Mouse (Mus musculus): ENCODE measurements around the gene Dlgap4.

Dlgap4 gene

DNA sequence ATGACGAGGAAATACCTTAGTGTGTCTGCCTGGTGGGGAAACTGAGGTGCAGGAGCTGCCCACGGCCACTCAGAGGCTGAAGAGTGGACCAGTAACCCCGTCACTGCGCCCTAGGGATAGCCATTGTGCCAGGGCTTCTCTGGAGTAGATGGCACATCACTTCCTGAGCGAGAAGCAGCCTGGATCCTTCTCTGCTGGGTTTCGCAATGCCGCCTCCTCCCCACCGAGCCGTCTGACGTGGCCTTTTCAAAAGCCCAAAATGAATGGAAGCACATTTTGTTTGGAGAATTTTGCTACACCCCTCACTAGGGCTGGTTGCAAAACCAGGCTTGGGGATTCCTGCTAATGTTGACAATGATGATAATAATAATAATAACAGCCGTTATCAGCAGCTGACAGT lies 4.0 kb downstream of the Dlgap4 start:
- DNase-seq (ENCODE audit: low spot score) = no peak

DNA sequence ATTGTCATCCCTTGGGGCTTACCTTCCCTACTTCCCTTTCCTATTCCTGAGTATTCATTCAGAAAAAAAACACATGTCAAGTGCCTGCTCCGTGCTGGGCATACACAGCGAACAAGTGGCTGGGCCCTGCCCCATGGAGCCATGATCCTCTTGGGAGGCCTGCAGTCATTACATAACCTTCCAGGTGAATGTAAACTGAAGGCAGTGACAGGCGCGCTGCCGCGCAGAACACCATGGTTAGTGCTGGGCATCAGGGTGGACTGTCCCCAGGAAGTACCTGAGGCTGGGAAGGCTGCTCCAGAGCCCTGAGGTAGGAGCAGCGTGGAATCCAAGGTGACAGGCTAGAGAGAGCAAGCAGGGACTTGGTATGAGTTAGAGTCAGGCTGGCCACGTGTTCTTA lies 7.4 kb downstream of the Dlgap4 start:
- DNase-seq (ENCODE audit: low spot score) = no peak

DNA sequence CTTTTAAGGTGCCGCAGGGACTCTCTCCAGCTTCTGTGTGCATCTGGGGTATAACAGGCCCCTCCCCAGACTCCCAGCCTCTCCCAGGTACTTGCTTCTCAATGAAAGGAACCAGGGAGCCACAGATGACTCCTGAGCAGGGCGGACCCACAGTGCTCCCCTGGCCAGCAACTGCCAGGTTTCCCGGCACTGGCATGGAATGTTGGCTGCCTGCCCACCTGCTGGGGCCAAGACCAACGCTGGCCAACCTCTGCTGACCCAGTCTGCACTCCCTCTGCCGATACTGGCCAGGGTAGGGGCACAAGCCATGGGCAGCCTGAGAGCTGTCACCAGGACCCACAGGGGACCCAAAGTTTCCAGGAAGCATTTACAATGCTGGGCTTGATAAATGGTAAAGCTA lies 7.9 kb downstream of the Dlgap4 start:
- no peak for DNase-seq (ENCODE audit: low spot score)

DNA sequence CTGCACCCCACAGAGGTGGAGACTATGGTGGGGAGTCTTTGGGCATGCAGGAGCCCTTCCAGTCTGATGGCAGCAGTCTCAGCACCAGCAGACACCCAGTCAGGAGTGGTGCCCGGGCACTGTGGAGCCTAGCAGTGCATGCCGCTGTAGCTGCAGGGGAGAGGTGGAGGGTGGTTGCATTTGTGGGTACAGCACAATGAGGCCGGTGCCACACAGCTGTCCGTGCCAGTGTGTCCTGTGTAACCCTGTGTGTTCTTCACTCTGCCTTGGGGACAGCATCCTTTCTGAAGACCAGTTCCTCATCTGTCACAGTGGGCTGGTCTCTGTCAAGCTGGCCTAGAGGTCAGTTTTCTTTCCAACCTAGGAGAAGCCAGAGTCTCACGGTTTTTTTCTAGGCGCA lies 8.7 kb downstream of the Dlgap4 start:
- no peak for DNase-seq (ENCODE audit: low spot score)

DNA sequence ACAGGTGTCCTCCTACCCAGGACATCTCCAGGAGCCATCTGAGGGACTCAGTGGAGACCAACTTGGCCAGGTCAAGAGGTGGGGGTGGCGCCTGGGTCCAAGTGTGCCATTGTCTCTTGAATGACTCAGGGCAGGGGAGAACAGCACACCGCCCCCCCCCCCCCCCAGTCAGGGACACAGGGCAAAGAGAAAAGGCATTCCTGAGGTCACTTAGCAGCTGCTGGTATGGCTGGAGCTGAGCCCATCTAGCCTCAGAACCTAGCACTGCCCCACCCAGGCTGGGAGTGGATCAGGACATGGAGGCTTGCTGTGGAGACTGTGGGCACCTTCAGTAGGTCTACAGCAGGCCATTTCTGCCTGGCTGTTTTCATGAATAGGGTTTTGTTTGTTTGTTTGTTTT lies 9.7 kb downstream of the Dlgap4 start:
- no peak for DNase-seq (ENCODE audit: low spot score)

DNA sequence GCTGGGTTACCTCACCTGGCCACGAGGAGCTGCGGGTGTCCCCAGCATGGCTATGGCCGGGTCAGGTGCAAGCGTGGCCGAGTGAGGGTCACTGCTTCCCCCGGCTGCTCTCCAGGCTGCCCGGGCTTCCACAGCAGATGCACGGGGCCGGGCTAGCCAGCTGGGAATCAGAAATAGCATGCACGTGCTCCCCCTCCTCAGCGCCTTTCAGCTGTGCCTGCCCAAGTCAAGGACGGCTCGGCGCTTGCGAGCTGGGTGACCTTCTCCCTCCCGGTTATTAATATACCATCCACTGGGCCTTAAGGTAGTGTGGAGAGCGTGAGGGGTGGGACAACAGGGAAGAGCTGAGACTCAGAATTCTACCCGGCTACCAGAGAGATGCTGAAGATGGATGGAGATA lies 11.8 kb downstream of the Dlgap4 start:
- no peak for DNase-seq (ENCODE audit: low spot score)

DNA sequence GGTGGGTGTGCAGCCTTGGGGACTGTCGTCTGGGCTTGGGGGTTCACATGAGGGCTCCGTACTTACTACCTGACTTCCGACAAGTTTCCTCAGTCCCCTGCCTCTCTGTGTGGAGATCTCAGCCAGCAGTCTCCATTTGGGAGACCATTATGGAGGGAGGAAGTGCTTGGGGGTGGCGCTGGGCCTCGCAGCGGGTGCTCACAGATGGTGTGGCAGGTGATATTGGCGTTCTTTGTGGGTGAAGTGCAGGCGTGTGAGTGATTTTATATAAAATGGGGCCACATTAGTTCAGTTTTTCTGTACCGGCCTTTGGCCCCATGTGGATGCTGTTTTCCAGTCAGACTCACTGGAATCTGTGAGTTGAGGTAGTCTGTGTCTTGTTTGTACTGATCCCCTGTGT lies 12.6 kb downstream of the Dlgap4 start:
- DNase-seq (ENCODE audit: low spot score) = no peak

DNA sequence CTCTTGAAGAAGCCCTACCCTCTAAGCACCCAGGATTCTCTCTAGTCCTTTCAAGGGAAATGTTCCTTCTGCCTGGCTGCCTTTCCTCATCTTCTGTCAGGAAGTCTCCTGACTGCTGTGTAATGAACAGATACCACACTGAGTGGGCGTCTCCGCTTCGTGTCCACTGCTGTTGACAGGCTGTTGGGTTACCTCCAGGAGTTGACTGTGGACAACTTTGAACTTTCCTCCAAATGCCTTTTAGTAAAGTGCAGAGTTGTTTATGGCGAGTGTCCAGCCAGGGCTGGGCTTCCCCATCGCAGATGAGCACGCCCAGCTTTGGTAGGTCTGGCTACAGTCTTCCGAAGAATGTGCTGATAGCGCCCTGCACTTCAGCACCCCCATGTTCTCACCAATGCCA lies 13.0 kb downstream of the Dlgap4 start:
- no peak for DNase-seq (ENCODE audit: low spot score)

DNA sequence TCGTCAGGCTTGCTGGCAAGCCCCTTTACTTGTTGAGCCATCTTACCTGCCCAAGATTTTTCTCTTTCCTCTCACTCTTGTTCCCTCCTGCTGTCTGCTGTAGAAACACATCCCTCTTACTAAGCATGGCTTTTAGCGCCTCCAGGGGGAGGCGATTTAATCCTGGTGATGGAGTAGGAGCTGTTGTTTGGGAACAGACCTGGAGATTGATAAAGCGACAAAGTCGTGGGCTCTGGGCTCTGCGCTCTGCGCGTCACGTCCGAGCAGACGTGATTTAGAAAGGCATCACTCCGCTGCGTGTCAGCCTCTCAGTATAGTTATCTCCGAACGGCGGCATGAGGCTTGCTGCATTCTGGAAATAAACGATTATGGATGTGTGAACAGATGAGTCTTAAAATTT lies 14.4 kb downstream of the Dlgap4 start:
- DNase-seq (ENCODE audit: low spot score) = no peak

DNA sequence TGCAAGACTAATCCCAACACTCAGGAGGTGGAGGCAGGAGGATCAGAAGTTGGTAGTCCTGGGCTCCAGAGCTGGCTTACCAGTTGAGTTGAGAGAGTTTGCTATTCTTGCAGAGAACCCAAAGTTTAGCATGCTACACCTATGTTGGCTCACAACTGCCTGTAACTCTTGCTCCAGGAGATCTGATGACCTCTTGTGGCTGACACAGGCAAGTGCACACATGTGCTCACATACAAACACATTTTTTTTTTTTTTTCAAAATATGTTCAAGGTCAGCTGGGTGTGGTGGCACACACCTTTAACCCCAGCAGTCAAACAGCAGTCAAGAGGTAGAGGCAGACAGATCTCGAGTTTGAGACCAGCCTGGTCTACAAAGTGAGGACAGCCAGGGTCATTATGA lies 16.8 kb downstream of the Dlgap4 start:
- no peak for DNase-seq (ENCODE audit: low spot score)

DNA sequence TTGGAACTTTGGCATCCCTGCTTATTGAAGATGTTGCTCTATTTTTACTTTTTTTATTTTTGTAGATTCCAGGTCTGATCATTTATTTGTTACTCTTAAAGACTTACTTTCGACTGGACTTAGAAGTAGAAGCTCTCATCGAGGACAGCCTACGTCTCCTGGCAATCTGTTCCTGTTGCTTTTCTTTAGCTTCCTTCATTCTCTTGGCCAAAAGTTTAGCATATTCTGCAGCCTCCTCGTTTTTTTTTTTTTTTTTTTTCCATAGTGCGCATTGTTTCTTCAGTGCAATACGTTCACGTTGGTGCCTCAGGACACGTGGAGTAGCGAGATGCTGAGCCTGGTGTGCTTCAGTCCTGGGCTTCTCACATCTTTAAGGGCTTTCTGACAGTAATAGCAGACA lies 19.2 kb downstream of the Dlgap4 start:
- DNase-seq (ENCODE audit: low spot score) = no peak

DNA sequence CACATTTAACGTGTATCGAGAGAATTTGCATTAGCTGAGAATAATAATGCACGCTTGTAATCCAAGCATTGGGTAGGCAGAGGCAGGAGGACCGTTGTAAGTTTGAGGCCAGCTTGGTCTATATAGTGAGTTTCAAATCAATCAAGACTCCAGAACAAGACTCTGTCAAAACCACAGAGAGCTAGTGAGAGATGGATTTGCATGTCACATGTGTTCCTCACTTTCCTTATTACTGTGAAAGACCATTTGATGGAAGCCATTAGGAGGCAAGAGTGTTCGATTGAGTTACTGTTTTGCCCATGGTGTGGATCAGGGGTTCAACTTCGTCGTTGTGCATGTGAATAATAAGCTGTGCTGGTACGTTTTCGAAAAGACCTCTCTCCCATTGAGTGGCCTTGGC lies 21.6 kb downstream of the Dlgap4 start:
- no peak for DNase-seq (ENCODE audit: low spot score)

DNA sequence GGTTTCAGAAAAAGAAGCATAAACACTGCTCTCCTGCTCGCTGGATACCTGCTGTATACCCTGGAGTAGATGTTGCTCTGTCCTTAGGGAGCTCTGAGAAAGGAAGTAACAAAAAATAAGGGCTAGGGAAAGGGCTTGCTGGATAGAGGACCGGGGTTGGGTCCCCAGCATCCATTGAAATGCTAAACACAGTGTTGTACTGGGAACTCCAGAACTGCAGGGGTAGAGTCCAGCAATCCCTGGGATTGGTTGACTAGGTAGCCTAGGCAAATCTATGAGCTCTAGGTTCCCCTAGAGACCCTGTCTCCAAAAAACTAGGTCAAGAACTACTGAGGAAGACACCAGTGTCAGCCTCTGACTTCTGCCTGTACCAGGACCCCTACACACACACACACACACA lies 27.6 kb downstream of the Dlgap4 start:
- DNase-seq (ENCODE audit: low spot score) = no peak

DNA sequence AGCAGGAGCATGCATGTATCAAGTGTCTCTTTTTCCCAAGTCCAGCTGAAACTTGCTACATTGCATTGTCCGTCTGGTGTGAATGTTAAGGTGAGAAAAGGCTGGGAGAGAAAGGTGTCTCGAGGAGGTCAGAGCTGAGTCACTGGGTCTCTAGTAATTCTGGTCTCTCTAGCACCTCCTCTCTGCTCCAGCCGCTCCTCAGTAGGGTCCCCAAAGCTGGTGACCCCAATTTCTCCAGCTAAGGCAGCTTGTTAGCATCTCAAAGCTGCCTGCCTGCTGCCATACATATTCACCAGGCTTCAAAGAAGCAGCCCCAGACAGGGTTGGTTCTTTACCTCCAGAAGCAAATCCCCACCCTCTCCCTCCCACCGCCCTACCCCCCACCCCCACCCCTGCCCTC lies 29.4 kb downstream of the Dlgap4 start:
- no peak for DNase-seq (ENCODE audit: low spot score)

DNA sequence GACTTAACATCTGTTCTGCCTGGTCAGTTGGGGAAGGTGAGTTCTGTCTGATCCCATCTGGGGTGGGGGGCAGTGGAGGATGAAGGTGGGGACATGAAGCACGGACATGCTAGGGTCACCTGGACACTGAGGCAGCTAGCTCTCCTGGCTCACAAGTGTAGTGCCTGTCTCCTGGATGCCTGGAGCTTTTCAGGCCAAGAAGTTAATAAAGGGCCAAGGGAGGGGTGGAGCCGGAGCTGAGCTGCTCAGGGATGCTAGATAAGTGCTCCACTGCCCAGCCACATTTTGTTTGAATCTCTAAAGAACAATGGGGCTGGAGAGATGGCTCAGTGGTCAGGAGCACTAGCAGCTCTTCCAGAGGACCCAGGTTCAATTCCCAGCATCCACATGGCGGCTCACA lies 29.9 kb downstream of the Dlgap4 start:
- no peak for DNase-seq (ENCODE audit: low spot score)

DNA sequence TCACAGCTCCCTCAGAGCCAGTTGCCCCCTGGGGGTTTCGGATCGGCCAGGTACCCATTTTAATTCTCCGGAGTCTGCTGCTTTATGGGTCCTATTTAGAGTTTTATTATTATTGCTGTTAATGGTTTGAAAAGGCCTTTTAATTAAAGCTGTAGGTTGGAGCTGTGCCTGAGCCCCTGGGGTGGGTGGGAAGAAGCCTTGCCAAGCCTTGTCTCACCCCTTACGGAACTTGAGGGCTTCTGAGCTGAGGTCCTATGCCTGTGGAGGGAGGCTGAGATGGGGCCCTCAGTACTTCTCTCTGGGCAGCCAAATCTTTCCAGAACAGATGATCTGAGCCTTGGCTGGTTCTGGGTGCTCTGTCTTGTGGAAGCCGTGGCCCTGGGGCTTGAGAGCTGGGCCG lies 31.6 kb downstream of the Dlgap4 start:
- no peak for DNase-seq (ENCODE audit: low spot score)

DNA sequence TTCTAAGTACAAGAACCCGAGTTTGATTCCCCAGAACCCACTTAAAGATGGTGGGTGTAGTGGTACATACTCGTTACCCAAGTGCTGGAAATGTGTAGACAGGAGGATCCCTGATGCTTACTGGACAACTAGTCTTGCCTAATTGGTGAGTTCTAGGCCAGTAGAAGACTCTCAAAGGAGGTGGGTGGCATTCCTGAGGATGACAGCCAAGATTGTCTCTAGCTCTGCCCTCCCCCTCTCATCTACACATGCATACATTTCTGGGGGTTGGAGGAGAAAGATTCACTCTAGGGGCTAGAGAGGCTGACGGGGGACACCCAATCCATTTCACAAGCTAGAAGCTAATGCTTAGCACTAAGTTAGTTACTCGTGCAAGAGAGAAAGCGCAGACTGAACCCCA lies 33.4 kb downstream of the Dlgap4 start:
- no peak for DNase-seq (ENCODE audit: low spot score)

DNA sequence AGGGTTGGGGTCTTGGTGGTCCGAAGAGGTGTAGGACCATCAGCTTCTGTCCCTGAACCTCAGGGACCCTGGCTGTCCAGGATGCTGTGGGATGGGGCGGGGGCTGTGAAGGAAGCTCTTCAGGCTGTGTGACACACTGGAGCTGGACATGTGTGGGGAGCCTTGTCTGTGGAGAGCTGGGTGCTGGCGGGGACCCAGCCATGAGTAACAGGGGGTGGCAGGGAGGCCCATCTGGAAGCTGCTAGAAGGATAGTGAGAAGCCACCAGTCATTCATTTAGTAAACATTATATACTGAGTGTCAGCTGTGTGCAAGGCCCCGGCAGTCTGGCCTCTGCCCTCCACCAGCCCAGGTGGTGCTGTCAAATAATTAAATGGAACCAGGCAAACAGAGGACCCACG lies 34.5 kb downstream of the Dlgap4 start:
- DNase-seq (ENCODE audit: low spot score) = no peak

DNA sequence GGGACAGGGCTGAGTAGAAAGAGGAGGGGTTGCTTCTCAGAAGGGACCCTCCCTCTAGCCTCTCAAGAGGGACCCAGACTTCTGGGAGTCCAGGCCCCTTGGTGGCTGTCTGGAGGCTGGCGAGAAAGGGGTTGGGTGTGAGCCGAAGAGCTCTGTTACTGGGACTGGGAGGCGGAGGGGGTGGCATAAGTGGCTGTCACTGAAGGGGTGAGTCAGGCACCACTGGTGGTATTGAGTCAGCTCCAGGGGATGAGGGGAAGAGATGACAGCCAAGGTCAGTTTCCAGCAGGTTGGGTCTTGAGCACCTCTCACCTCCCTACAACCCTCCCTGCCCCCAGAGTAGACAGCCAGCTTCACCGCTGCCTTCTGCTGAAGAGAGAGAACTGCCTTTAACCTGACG lies 35.9 kb downstream of the Dlgap4 start:
- DNase-seq (ENCODE audit: low spot score) = no peak

DNA sequence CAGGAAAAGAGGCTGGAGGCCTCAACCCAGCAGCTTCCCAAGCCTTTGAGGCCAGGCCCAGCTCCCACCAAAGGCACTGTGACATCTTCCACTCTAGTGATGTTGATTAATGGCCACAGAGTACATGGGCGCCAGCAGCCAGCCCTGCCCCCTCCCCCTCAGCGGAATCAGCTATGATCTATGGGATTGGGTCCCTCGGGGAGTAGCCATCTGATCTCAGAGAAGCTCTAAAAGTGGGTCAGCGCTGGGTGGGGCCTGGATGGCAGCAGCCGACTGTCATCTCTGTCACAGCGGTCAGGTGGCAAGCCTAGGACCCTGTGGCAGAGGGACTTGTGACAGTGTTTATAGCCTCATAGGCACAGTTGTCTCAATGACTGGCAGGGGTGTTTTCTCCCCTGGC lies 37.5 kb downstream of the Dlgap4 start:
- DNase-seq (ENCODE audit: low spot score) = no peak

DNA sequence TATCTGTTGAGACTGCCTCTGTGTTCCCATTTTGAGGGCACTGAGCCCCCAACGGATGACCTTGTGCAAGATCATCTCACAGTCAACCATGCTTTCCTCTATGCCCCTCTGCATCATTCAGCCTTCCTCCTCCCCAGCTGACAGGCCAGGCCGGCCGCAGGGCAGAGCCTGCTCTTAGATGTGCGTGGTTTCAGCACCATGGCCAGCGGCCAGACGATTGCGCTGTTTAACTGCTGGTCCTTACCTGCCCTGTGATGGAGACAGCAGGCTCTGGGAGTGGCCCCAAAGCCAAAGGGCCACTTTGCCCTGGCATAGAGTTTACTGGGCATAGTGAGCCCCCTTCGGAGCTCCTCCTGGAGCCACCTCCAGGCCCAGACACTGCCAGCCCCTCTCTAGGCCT lies 39.3 kb downstream of the Dlgap4 start:
- DNase-seq (ENCODE audit: low spot score) = no peak

DNA sequence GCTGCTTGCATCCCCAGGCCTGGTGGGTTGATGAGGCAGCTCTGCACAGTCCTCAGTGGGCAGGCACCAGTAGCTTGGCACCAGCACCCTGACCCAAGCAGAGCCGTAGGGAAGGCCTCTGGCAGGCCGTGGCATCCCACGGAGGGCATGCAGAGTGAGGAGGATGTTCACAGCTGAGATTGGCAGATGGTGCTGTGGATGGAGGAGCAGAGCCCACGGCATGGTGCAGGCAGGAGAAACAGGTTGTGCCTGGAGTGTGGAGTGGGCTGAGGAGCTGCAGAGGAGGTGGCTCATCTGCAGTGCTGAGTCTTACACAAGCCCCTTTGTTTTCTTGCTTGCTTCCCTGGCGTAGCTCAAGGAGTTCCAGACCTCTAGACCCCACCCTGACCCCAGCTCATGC lies 40.6 kb downstream of the Dlgap4 start:
- DNase-seq (ENCODE audit: low spot score) = no peak

DNA sequence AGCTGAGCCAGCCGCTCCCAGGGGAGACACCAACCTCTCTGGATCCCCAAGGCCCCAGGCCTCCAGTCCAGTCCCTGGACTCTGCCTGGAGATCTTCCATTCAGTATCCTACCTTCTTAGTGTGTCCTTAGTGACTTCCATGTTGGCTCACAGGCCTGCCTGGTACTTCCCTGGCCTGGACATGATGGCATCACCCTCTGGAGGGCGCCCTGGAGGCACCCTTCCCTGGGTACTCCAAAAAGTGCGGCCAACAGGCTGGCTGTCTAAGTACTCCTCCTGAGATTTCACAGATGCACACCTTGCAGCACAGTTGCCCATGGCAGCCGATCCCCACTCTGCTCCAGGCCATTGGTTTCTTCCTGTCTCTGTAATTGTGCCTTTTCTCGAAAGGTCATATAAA lies 42.1 kb downstream of the Dlgap4 start:
- no peak for DNase-seq (ENCODE audit: low spot score)

DNA sequence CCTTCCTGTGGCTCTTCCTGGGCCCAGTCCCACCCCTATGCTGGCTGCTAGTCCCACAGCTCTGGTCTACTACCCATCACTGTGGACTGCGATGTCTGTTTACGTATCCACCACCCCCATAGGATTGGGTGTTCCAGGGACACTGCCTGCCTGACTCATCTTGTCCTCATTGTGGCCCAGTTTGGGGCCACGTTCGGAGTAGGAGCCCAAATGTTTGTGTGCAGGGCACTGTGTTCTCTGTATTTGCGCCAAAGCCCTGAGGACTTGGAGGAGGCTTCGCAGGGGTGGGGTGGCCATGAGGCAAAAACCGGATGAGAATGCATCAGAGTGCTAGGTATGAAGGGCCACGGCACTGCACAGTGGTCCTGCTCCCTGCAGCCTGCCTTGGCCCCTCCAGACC lies 44.0 kb downstream of the Dlgap4 start:
- DNase-seq (ENCODE audit: low spot score) = no peak

DNA sequence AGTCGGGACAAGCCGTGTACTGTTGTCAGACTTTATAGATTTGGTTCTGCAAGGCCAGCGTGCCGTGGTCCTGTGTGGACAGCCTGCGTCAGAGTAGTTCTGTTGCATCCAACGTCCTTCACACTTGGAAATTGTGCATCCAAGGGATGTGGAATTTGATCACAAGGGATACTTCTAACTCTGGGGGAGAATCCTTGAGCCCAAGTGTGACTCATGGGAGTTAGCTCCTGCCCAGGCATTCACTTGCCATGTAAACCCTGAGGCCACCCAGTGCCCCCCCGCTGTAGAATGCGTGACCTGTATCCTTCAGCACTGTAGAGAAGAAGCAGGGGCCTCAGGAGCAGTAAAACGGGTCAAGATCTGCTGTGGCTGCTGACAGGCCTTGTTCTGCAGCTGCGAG lies 44.7 kb downstream of the Dlgap4 start:
- no peak for DNase-seq (ENCODE audit: low spot score)

DNA sequence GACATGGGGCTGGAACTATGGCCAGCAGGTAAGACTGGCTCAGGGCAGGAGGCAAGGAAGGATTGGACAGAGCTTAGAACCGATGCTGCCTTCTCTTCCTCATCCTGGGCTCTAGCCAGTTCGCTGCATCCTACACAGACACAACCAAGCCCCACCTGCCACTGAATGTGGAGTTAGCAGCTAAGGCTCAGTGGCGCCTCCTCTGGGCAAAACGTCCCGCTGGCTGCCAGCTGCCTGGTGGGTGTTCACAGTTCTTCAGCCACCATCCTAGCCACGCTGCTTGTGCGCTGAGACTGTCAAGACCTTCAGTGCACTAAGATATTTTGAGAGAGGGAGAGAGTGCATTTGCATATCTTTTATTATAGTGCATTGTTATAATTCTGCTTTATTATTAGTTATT lies 45.2 kb downstream of the Dlgap4 start:
- DNase-seq (ENCODE audit: low spot score) = no peak
